Mouse (Mus musculus): Measurements from ENCODE around the gene Plcd1. TPM values are rescaled to one million over a fixed set of nuclear protein-coding genes. Genes with fewer than 3 reads are reported as not detected.

Gene Plcd1
- polyA plus RNA-seq, 1 experiment from 2014 or later = 21.0 TPM

- Histone ChIP-seq H3K4me2 (replicated peaks) (no peak overlapping the region), H3K9me3 (no peaks in the 10 kb centered on the region), H3K27me3 (no peaks in the 10 kb centered on the region), H3K9ac (replicated peaks) (no peak overlapping the region), H3K4me1 (replicated peaks) (peaks cover 27% of the 10 kb centered on the region), H3K36me3 (peaks cover 16% of the 10 kb centered on the region), H3K4me3 (replicated peaks) (no peak overlapping the region), H3K27ac (no peak overlapping the region)
- 87% methylated on average over 3 of the region's 3 CpGs for WGBS
- ATAC-seq = no peak
These were observed 54.7 kb downstream of the Plcd1 start for GRCm38 (mm10) chr9:119038574-119038973.

GRCm38 (mm10) chr9:119037076-119037730 lies 56.1 kb downstream of the Plcd1 start:
- H3K4me3 ChIP-seq (replicated peaks) = no peak overlapping the region
- ATAC-seq = no peak
- H3K4me1 ChIP-seq (replicated peaks) = peaks cover 41% of the 10 kb centered on the region
- H3K4me2 ChIP-seq (replicated peaks) = no peak overlapping the region
- H3K9ac ChIP-seq (replicated peaks) = no peak overlapping the region
- H3K9me3 ChIP-seq = no peaks in the 10 kb centered on the region
- WGBS = 71% methylated on average over 15 of the region's 15 CpGs
- H3K27ac ChIP-seq = no peak overlapping the region
- no peaks in the 10 kb centered on the region for H3K27me3 ChIP-seq
- H3K36me3 ChIP-seq = peaks cover 16% of the 10 kb centered on the region

- ATAC-seq = no peak
- Histone ChIP-seq H3K27me3 (no peaks in the 10 kb centered on the region), H3K4me1 (replicated peaks) (peaks cover 48% of the 10 kb centered on the region), H3K36me3 (peaks cover 9% of the 10 kb centered on the region), H3K9ac (replicated peaks) (no peak overlapping the region), H3K4me2 (replicated peaks) (no peak overlapping the region), H3K4me3 (replicated peaks) (no peak overlapping the region), H3K9me3 (no peaks in the 10 kb centered on the region), H3K27ac (no peak overlapping the region)
- 79% methylated on average over 7 of the region's 7 CpGs for WGBS
These were observed 57.5 kb downstream of the Plcd1 start for GRCm38 (mm10) chr9:119035836-119036235.

GRCm38 (mm10) chr9:119034676-119035665 lies 58.3 kb downstream of the Plcd1 start:
- Histone ChIP-seq H3K4me3 (replicated peaks) (no peak overlapping the region), H3K4me1 (replicated peaks) (peaks cover 48% of the 10 kb centered on the region), H3K27me3 (no peaks in the 10 kb centered on the region), H3K9ac (replicated peaks) (no peak overlapping the region), H3K4me2 (replicated peaks) (no peak overlapping the region), H3K36me3 (peaks cover 5% of the 10 kb centered on the region; the same call in 1 of the 2 replicates), H3K9me3 (no peaks in the 10 kb centered on the region), H3K27ac (peak overlapping the region; percentile 30; the same call in 1 of the 2 replicates)
- WGBS = 51% methylated on average over 29 of the region's 29 CpGs
- ATAC-seq = no peak

GRCm38 (mm10) chr9:119034069-119034468 lies 59.2 kb downstream of the Plcd1 start:
- Histone ChIP-seq H3K4me1 (replicated peaks) (peaks cover 48% of the 10 kb centered on the region), H3K4me2 (replicated peaks) (no peak overlapping the region), H3K36me3 (peaks cover 5% of the 10 kb centered on the region; the same call in 1 of the 2 replicates), H3K27ac (peak overlapping the region; percentile 30; the same call in 1 of the 2 replicates), H3K9me3 (no peaks in the 10 kb centered on the region), H3K27me3 (no peaks in the 10 kb centered on the region), H3K4me3 (replicated peaks) (no peak overlapping the region), H3K9ac (replicated peaks) (no peak overlapping the region)
- WGBS = 68% methylated on average over 8 of the region's 8 CpGs
- ATAC-seq = no peak

GRCm38 (mm10) chr9:119033111-119033921 lies 60.0 kb downstream of the Plcd1 start:
- peaks cover 48% of the 10 kb centered on the region for H3K4me1 ChIP-seq (replicated peaks)
- H3K27me3 ChIP-seq = no peaks in the 10 kb centered on the region
- peak; percentile 74 for ATAC-seq
- H3K27ac ChIP-seq = peak overlapping the region; percentile 42; the same call in 1 of the 2 replicates
- H3K4me2 ChIP-seq (replicated peaks) = no peak overlapping the region
- WGBS = 61% methylated on average over 19 of the region's 19 CpGs
- H3K9me3 ChIP-seq = no peaks in the 10 kb centered on the region
- H3K36me3 ChIP-seq = peaks cover 5% of the 10 kb centered on the region; the same call in 1 of the 2 replicates
- no peak overlapping the region for H3K9ac ChIP-seq (replicated peaks)
- H3K4me3 ChIP-seq (replicated peaks) = no peak overlapping the region

GRCm38 (mm10) chr9:119032538-119032937 lies 60.8 kb downstream of the Plcd1 start:
- Histone ChIP-seq H3K4me2 (replicated peaks) (no peak overlapping the region), H3K4me1 (replicated peaks) (peaks cover 48% of the 10 kb centered on the region), H3K27ac (0 out of 2 replicates have a peak overlapping the region, but pooled peaks have one; percentile 42), H3K4me3 (replicated peaks) (no peak overlapping the region), H3K27me3 (no peaks in the 10 kb centered on the region), H3K9me3 (no peaks in the 10 kb centered on the region), H3K9ac (replicated peaks) (0 out of 2 replicates have a peak overlapping the region, but pooled peaks have one; percentile 20), H3K36me3 (peaks cover 1% of the 10 kb centered on the region; the same call in 1 of the 2 replicates)
- no peak for ATAC-seq
- WGBS = 31% methylated on average over 9 of the region's 9 CpGs

GRCm38 (mm10) chr9:119031772-119032171 lies 61.5 kb downstream of the Plcd1 start:
- no peaks in the 10 kb centered on the region for H3K27me3 ChIP-seq
- 81% methylated on average over 14 of the region's 14 CpGs for WGBS
- no peak overlapping the region for H3K27ac ChIP-seq
- no peaks in the 10 kb centered on the region for H3K36me3 ChIP-seq
- H3K9me3 ChIP-seq = no peaks in the 10 kb centered on the region
- no peak overlapping the region for H3K4me3 ChIP-seq (replicated peaks)
- ATAC-seq = no peak
- peaks cover 44% of the 10 kb centered on the region for H3K4me1 ChIP-seq (replicated peaks)
- H3K9ac ChIP-seq (replicated peaks) = no peak overlapping the region
- H3K4me2 ChIP-seq (replicated peaks) = no peak overlapping the region

GRCm38 (mm10) chr9:119031038-119031437 lies 62.3 kb downstream of the Plcd1 start:
- Histone ChIP-seq H3K4me2 (replicated peaks) (no peak overlapping the region), H3K9ac (replicated peaks) (no peak overlapping the region), H3K9me3 (no peaks in the 10 kb centered on the region), H3K27ac (no peak overlapping the region), H3K4me3 (replicated peaks) (no peak overlapping the region), H3K27me3 (no peaks in the 10 kb centered on the region), H3K4me1 (replicated peaks) (peaks cover 40% of the 10 kb centered on the region), H3K36me3 (no peaks in the 10 kb centered on the region)
- 94% methylated on average over 4 of the region's 4 CpGs for WGBS
- no peak for ATAC-seq

- Histone ChIP-seq H3K4me1 (replicated peaks) (peaks cover 30% of the 10 kb centered on the region), H3K4me3 (replicated peaks) (no peak overlapping the region), H3K27ac (no peak overlapping the region), H3K9ac (replicated peaks) (no peak overlapping the region), H3K4me2 (replicated peaks) (no peak overlapping the region), H3K9me3 (no peaks in the 10 kb centered on the region), H3K27me3 (no peaks in the 10 kb centered on the region), H3K36me3 (no peaks in the 10 kb centered on the region)
- no peak for ATAC-seq
- 55% methylated on average over 7 of the region's 7 CpGs for WGBS
These were observed 63.7 kb downstream of the Plcd1 start for GRCm38 (mm10) chr9:119029568-119029967.
